Mouse (Mus musculus): ENCODE results near the gene Dscaml1. TPM values are rescaled to one million over a fixed set of nuclear protein-coding genes. Genes with fewer than 3 reads are reported as not detected.

The Dscaml1 gene
- polyA plus RNA-seq, 1 experiment = 53.8 TPM

DNA sequence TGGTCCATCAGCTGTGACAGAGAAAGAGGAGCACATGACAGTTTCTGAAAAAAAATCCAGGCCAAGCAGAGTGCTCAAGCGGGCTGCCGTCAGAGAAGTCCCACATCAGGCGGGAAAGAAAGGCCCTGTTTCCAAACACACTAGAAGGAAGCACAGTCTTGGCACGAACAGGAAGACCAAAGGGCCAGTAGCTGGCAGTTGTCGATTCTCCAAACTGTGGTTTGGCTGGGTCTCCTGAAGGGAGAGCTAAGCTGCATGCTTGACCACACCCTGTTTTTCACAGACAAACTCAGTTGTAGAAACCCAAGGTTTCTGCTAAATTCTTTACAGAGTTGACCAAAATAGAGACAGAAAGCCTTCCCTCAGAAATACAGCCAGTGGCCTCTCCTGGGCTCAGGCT is 369.3 kb downstream of the Dscaml1 start:
- no peak for DNase-seq (ENCODE audit: extremely low spot score in 1 of 2, low spot score in 1 of 2)

GRCm38 (mm10) chr9:45797271-45797670 is 370.8 kb downstream of the Dscaml1 start:
- no peak for DNase-seq (ENCODE audit: extremely low spot score in 1 of 2, low spot score in 1 of 2)

GRCm38 (mm10) chr9:45798467-45799164 is 372.2 kb downstream of the Dscaml1 start:
- DNase-seq (ENCODE audit: extremely low spot score in 1 of 2, low spot score in 1 of 2) = peak in 1 of 2 experiments; percentile 43

DNA sequence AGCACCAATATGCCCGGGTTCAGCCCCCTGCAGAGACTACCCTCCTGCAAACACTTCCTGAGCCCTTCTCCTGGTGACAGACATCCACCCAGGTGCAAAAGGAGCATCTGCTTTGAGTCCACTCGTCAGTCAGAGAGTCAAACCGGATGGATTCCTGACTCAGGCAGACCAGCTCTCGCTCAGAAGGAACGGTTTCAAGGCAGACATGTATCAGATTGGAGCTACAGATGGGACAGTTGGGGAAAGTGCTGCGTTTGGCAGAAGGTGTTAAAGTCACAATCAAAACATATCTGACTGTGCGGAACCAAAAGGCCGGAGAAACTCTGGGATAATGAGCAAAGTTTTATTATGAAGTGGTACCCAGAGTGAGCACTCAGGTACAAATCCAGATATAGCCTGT is 373.0 kb downstream of the Dscaml1 start:
- peak in 1 of 2 experiments; percentile 27 for DNase-seq (ENCODE audit: extremely low spot score in 1 of 2, low spot score in 1 of 2)

Other genes starting within 250 kb of the Dscaml1 start
- gene BC049352, start 244.6 kb upstream of the Dscaml1 start, polyA plus RNA-seq (2012; rRNA removed) = 2.8 and 3.1 TPM in 2 replicates
- 0.08 and 0.18 TPM in 2 replicates for gene Tmprss4, start 222.5 kb upstream of the Dscaml1 start, polyA plus RNA-seq (2012; rRNA removed)
- 3.1 and 4.0 TPM in 2 replicates for gene Il10ra, start 157.5 kb upstream of the Dscaml1 start, polyA plus RNA-seq (2012; rRNA removed)
- gene Tmprss13, start 107.5 kb upstream of the Dscaml1 start, polyA plus RNA-seq (2012; rRNA removed) = not detected in 2 replicates
- gene Fxyd6, start 56.4 kb upstream of the Dscaml1 start, polyA plus RNA-seq (2012; rRNA removed) = 129 and 152 TPM in 2 replicates
- 13.8 and 14.7 TPM in 2 replicates for gene Fxyd2, start 27.0 kb upstream of the Dscaml1 start, polyA plus RNA-seq (2012; rRNA removed)

Measured in frontal cortex, adult 2 months (tissue).